Mouse (Mus musculus): ENCODE data around the gene Nfic. TPM values are rescaled to one million over a fixed set of nuclear protein-coding genes. Genes with fewer than 3 reads are reported as not detected.

Gene Nfic
- total RNA-seq (2015) (51.4 and 54.5 TPM in 2 replicates), total RNA-seq (2017) (6.2 and 8.6 TPM in 2 replicates)

GRCm38 (mm10) chr10:81455181-81455895 lies at the start of gene Nfic:
Gene Nfic, minus strand, starts transcription at chr10:81455635.
- ATAC-seq (ENCODE audit: poor library complexity, severe bottlenecking) = no peak

- ATAC-seq (ENCODE audit: poor library complexity, severe bottlenecking) = peak; percentile 67
These were observed 47.2 kb upstream of the Nfic start for GRCm38 (mm10) chr10:81502658-81503057.

- no peak for ATAC-seq (ENCODE audit: poor library complexity, severe bottlenecking)
These were observed 46.4 kb upstream of the Nfic start for GRCm38 (mm10) chr10:81501863-81502262.

GRCm38 (mm10) chr10:81500032-81500431 lies 44.6 kb upstream of the Nfic start, which contains the start of gene S1pr4:
Gene S1pr4, minus strand, starts transcription at chr10:81500132.
- ATAC-seq (ENCODE audit: poor library complexity, severe bottlenecking) = no peak

- ATAC-seq (ENCODE audit: poor library complexity, severe bottlenecking) = peak; percentile 32
These were observed 43.9 kb upstream of the Nfic start for GRCm38 (mm10) chr10:81499250-81499901.

- 0 out of 2 replicates have a peak, but pooled peaks have one; percentile 5 for ATAC-seq (ENCODE audit: poor library complexity, severe bottlenecking)
These were observed 43.1 kb upstream of the Nfic start for GRCm38 (mm10) chr10:81498316-81499249.

- ATAC-seq (ENCODE audit: poor library complexity, severe bottlenecking) = peak; percentile 23
These were observed 42.2 kb upstream of the Nfic start for GRCm38 (mm10) chr10:81497401-81498270.

GRCm38 (mm10) chr10:81496969-81497368 lies 41.5 kb upstream of the Nfic start:
- no peak for ATAC-seq (ENCODE audit: poor library complexity, severe bottlenecking)

GRCm38 (mm10) chr10:81496264-81496901 lies 40.9 kb upstream of the Nfic start, which contains the start of gene Ncln:
Gene Ncln, minus strand, starts transcription at chr10:81496392.
- ATAC-seq (ENCODE audit: poor library complexity, severe bottlenecking) = peak; percentile 71

- ATAC-seq (ENCODE audit: poor library complexity, severe bottlenecking) = no peak
These were observed 40.3 kb upstream of the Nfic start for GRCm38 (mm10) chr10:81495616-81496263.

GRCm38 (mm10) chr10:81495151-81495550 lies 39.7 kb upstream of the Nfic start:
- ATAC-seq (ENCODE audit: poor library complexity, severe bottlenecking) = no peak

- peak; percentile 47 for ATAC-seq (ENCODE audit: poor library complexity, severe bottlenecking)
These were observed 39.0 kb upstream of the Nfic start for GRCm38 (mm10) chr10:81494260-81495041.

- no peak for ATAC-seq (ENCODE audit: poor library complexity, severe bottlenecking)
These were observed 38.3 kb upstream of the Nfic start for GRCm38 (mm10) chr10:81493601-81494220.

GRCm38 (mm10) chr10:81492606-81493240 lies 37.3 kb upstream of the Nfic start:
- ATAC-seq (ENCODE audit: poor library complexity, severe bottlenecking) = no peak

GRCm38 (mm10) chr10:81491018-81491417 lies 35.6 kb upstream of the Nfic start:
- no peak for ATAC-seq (ENCODE audit: poor library complexity, severe bottlenecking)

GRCm38 (mm10) chr10:81489941-81490340 lies 34.5 kb upstream of the Nfic start:
- ATAC-seq (ENCODE audit: poor library complexity, severe bottlenecking) = no peak

- no peak for ATAC-seq (ENCODE audit: poor library complexity, severe bottlenecking)
These were observed 32.6 kb upstream of the Nfic start for GRCm38 (mm10) chr10:81488081-81488480.
